Mouse (Mus musculus) fat pad, adult 2 months (tissue): Measurements from ENCODE around the gene Rassf6.
"Not testable (repeated sequence)": the region's sequence is repeated elsewhere in the genome, so short reads cannot be mapped to it uniquely, and the experiment has no call there.

Experiments
- DNase-seq: peaks from one replicate; pipeline ENCODE4 v3.0.0-alpha.2; 2011; ENCODE audit warnings: low read depth, low spot score; ENCODE audit errors: extremely low read depth

The Rassf6 gene

GRCm38 (mm10) chr5:90627423-90627822, 13.0 kb downstream of the Rassf6 start:
- DNase-seq = no peak

GRCm38 (mm10) chr5:90624708-90625425, 15.6 kb downstream of the Rassf6 start:
- no peak for DNase-seq

DNA sequence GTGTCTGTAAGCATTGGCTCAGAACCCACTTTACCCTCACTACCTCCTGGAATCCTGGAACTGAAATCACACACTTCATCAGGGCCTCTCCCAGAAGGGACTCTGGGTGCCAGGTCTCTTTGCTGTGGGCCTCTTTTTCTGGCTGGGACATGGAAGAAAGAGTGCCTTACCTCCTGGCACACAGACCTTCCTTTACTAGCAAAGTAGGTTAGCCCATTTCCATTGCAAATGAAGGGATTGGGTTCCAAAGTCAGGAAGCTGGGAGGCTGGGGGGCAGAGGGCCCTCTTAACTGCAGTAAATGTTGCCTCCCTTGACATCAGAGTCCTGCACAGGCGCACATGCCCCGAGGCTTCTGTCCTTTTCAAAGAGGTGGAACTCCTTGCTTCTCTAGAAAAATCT, 17.2 kb downstream of the Rassf6 start:
- DNase-seq = no peak

DNA sequence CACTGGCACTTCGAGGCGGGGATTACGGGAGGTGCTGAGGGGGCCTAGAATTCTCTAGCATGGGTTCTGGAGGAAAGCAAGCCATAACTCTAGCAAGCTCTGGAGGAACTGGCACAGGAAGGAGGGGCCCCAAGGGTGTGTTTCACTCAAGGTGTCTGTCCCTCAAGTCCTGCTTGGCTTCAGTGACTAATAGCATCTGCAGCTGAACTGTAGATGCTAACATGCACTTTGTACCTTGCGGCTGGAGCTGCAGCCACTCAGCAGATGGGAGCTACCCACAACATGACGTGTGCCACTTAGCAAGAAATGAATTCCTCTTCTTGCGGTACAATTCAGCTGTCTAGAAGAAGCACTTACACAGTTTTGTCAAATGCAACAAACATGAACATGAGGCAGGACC, 18.7 kb downstream of the Rassf6 start:
- no peak for DNase-seq

DNA sequence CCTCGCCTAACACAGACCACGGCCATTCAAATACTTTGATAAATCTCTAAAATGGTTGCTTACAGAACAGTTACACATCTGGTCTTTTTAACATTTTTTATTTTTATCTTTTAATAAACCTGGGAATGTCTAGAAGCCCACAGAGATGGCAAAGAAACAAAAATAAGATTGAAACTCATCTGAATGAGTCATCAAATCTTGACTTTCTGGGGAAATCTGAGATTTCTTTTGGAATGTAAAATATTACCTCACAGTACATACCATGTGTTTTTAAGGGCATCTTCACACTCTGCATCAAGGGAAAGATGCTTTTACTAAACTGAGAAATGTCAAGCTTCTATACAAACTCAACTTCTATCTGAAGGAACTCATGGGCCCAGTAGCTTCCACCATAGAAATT, 19.1 kb downstream of the Rassf6 start:
- no peak for DNase-seq

DNA sequence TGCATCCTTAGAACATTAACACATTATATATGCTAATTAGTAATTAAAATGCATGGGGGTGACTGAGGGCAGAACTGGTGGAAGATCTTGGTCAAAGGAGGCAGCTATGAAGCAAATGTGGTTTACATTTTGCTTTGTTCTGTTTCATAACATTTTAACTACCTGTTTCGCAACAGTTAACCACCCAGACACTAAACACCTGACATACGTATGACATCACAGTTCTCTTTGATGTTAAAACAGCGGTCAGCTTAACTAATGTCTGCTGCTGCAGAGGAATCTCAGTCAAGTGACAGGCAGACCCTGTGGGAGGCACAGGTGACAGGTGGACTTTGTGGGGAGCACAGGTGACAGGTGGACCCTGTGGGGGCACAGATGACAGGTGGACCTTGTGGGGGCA, 22.6 kb downstream of the Rassf6 start:
- peak; percentile 63 for DNase-seq

DNA sequence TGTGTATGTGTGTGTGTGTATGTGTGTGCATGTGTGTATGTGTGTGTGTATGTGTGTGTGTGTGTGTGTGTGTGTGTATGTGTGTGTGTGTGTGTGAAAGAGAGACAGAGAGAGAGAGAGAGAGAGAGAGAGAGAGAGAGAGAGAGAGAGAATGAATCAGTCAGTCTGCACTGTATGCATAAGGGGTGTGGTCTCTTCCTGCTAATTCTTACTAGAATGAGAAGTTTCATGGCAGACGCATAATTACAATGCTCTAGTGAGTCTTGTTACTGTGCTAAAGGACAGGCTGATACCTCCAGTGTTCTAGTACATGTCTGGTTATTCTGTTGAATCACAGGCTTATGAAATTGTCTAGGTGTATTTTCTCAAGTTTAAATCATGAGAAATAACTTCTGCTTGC, 27.7 kb downstream of the Rassf6 start:
- DNase-seq = not testable (repeated sequence)

GRCm38 (mm10) chr5:90611996-90612611, 28.4 kb downstream of the Rassf6 start:
- DNase-seq = no peak

- DNase-seq = no peak
Observed at GRCm38 (mm10) chr5:90611388-90611787, 29.1 kb downstream of the Rassf6 start.

- no peak for DNase-seq
Observed at GRCm38 (mm10) chr5:90608906-90609305, 31.6 kb downstream of the Rassf6 start.

DNA sequence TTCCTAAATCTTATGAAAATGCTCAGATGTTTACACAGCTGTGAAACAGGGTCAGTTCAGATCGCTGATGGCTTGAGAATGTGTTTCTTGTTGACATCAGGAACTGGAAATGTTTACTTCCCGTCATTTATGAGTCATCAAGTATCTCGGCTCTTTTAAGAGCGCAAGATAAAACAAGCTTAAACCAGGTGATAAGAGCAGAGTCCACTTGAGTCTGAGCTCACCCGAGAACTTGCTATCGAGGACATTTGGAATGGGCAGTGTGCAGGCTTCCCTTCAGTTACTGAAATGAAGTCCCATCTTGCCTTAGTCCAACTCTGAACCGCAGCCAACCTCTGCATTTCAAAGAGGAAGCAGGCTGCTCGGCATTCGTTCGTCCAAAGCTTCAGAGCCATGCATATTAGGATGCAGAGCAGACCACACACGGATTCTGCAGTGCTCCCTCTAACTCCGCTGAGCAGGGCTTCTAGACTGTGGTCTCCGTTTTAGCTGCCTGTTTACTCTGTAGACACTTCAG, 37.0 kb downstream of the Rassf6 start:
- no peak for DNase-seq

- DNase-seq = no peak
Observed at GRCm38 (mm10) chr5:90601469-90601868, 39.0 kb downstream of the Rassf6 start.

- DNase-seq = no peak
Observed at GRCm38 (mm10) chr5:90596155-90596554, 44.3 kb downstream of the Rassf6 start.

GRCm38 (mm10) chr5:90594945-90595344, 45.5 kb downstream of the Rassf6 start:
- no peak for DNase-seq

DNA sequence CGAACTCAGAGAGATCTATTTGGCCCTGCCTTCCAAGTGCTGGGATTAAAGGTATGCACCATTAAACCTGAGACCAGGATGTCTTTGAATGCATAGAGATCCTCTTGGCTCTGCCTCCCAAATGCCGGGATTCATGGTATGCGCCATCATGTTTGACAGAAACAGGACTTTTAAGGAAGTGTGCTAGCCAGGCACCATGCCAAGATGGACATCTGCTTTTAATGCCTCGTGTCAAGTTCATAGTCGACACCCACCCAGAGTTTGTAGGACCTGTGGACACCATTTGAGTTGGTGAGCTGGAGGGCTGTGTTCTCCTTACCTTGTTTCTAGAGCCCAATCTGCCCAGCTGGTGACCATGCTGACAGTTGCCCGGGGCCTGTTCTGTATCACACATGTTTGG, 48.5 kb downstream of the Rassf6 start:
- DNase-seq = no peak

DNA sequence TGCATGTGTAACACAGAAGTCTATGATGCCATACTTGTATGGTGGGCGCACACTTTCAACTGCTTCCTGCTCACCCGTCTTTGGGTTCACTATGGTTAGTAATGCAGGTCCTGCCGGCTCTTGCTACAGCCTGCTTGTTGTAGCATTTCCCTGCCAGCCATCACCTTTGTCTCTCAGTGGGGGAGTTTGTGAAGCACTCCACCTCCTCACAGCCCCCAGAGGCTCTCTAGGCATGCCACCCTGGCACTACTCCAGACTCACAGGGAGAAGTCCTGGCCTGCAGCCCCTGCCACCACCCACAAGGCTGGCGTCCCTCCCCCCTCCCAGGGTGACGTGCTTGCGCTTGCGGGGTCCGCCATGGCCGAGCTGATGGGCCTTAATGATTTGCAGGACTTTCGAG, 49.8 kb downstream of the Rassf6 start:
- peak; percentile 11 for DNase-seq

GRCm38 (mm10) chr5:90588708-90589595, 51.5 kb downstream of the Rassf6 start:
- no peak for DNase-seq

DNA sequence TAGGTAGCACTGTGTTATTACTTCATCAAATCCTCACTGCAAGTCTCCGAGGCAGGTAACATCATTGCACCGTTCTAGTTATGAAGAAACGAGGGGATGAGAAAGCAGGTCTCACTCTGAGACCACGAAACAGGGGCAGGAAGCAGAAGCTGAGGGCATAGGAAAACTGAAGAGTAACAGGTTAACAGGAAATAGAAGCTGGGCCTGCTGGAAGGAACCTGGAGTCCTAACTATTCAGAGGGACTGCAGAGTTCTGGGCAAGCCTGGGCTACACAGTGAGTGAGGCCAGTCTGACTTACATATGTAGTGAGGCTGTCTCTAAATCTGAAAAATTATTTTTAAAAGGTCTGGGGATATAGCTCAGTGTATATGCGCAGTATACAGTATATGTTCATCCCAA, 52.4 kb downstream of the Rassf6 start:
- DNase-seq = no peak

DNA sequence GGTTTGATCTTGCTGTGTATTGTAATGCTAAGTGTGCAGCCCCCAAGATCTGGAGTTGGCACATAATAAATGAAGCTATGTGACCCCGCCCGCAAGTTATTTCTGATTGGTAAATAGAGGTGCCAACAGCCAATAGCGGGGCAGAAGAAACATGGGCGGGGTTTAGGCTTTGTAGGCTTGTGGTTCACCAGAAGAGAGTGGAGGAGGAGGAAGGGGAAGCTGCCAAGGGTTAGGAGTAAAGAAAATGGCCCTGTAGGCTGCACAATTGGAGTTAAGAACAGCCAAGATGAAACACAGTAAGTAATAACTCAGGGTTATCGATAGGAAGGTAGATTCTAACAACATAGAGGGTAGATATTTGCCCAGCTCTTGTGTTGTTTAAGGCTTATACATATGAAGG, 53.9 kb downstream of the Rassf6 start:
- DNase-seq = no peak

DNA sequence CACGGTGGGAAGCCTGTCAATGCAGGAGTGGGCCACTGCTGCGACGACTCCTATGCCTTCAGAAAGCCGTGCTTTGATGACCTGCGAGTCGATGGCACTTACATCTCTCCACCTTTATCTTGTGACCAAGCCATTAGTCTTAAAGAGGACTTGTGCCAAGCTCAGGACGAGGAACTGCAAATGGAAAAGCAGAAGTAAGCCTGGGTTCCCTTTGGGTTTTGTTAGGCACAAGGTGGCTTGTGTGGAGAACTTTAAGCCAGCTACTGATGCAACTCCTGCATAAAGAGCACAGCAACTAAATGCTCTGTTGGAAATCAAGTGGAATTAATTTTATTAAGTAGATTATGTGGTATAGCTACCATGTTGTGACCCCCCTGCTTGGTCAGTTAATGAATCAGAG, 55.7 kb downstream of the Rassf6 start:
- DNase-seq = no peak

GRCm38 (mm10) chr5:90582179-90582578, 58.3 kb downstream of the Rassf6 start:
- no peak for DNase-seq

GRCm38 (mm10) chr5:90579556-90579955, 60.9 kb downstream of the Rassf6 start:
- no peak for DNase-seq
